Mouse (Mus musculus) limb, embryonic 15.5 days (tissue): ENCODE data around the gene Meis1. TPM values are rescaled to one million over a fixed set of nuclear protein-coding genes. Genes with fewer than 3 reads are reported as not detected.

Experiments
- ATAC-seq: fragments of 200-750 bp; cut with Nextera tagmentation; 2 replicates; pipeline ENCODE4 v1.8.0; 2017; ENCODE audit warnings: low read depth, moderate TSS enrichment; ENCODE audit not compliant: insufficient number of reproducible peaks, low FRiP score, low TSS enrichment
- H3K27ac ChIP-seq: fragments of 300-500 bp; sonication (generic); 2 replicates; pipeline ENCODE4 v1.5.1; 2015; ENCODE audit warnings: moderate library complexity, mild to moderate bottlenecking, inconsistent platforms
- H3K27me3 ChIP-seq: fragments of 300-500 bp; sonication (generic); 2 replicates; pipeline ENCODE4 v1.6.1; 2015; ENCODE audit warnings: inconsistent platforms
- H3K36me3 ChIP-seq: fragments of 300-500 bp; sonication (generic); 2 replicates; pipeline ENCODE4 v1.6.1; 2015; ENCODE audit warnings: inconsistent platforms
- H3K4me1 ChIP-seq: fragments of 300-500 bp; sonication (generic); 2 replicates; pipeline ENCODE4 v1.6.1; 2015; ENCODE audit warnings: inconsistent platforms
- H3K4me2 ChIP-seq: fragments of 300-500 bp; sonication (generic); 2 replicates; pipeline ENCODE4 v1.6.1; 2015; ENCODE audit warnings: mild to moderate bottlenecking, inconsistent platforms
- H3K4me3 ChIP-seq: fragments of 300-500 bp; sonication (generic); 2 replicates; pipeline ENCODE4 v1.5.1; 2015; ENCODE audit warnings: mild to moderate bottlenecking, inconsistent platforms
- H3K9ac ChIP-seq: fragments of 300-500 bp; sonication (generic); 2 replicates; pipeline ENCODE4 v1.6.1; 2015; ENCODE audit warnings: inconsistent platforms
- H3K9me3 ChIP-seq: fragments of 300-500 bp; sonication (generic); 2 replicates; pipeline ENCODE4 v1.6.1; 2016; ENCODE audit warnings: inconsistent platforms
- WGBS: fragments of 180-500 bp; shearing (Covaris S2); methylation state at CpG from one replicate; pipeline ENCODE4 v1.1.7; 2015; 5-methylcytosine and 5-hydroxymethylcytosine counted together
- polyA plus RNA-seq: library from polyadenylated mRNA; unstranded; fragments of >200 nt; fragmentation: Nextera tagmentation; extraction: Ambion mirVana; gene quantifications from 2 replicates; pipeline ENCODE4 v1.2.1, GENCODE M21; 2015

The Meis1 gene
- polyA plus RNA-seq, 1 experiment from 2014 or later = 16.3 TPM

DNA sequence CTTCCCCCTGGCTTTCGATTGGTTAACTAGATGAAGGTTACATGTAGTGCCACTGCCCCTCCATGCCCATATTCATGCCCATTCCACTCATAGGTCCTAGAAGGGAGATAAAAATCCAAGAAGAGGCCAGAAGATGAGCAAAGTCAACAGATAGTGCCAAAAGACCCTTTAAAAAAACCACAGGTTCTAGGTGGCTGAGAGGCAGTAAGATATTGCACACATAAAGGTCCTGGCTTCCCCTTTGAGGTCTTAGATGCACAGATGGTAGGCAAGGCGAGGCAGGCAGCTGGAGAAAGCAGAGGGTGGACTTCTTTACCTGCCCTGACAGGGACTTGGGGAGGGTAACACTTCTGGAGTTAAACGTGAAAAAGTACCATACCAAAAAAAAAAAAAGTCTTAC lies 134.8 kb downstream of the Meis1 start:
- Histone ChIP-seq H3K4me3 (no peak overlapping the region), H3K27me3 (peaks cover 75% of the 10 kb centered on the region), H3K4me2 (no peak overlapping the region), H3K9me3 (no peaks in the 10 kb centered on the region), H3K36me3 (no peaks in the 10 kb centered on the region), H3K9ac (no peak overlapping the region), H3K4me1 (0 out of 2 replicates have a peak, but pooled peaks cover 3% of the 10 kb centered on the region), H3K27ac (no peak overlapping the region)
- WGBS = 51% methylated on average over 3 of the region's 3 CpGs
- no peak for ATAC-seq

DNA sequence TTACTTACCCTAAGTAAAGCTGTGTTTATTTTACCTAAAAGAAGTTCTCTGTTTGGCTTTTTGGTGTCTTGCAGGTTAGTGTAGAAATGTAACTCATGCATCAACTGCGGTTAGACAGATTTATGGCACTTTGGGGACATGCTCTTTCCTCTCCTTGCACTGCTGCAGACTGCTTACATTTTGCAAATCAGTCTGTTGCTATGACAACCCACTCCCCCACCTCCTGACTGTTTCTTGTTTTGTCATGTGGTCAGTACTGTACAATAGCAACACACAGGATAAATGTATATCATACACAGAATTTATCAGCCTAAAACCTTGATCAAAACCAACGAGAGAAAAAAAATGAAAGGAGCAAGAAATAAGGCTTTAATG lies 135.3 kb downstream of the Meis1 start:
- H3K9ac ChIP-seq = no peak overlapping the region
- H3K27ac ChIP-seq = no peak overlapping the region
- H3K9me3 ChIP-seq = no peaks in the 10 kb centered on the region
- peaks cover 77% of the 10 kb centered on the region for H3K27me3 ChIP-seq
- 0 out of 2 replicates have a peak, but pooled peaks cover 3% of the 10 kb centered on the region for H3K4me1 ChIP-seq
- H3K4me3 ChIP-seq = no peak overlapping the region
- H3K36me3 ChIP-seq = no peaks in the 10 kb centered on the region
- no peak overlapping the region for H3K4me2 ChIP-seq
- ATAC-seq = no peak
- WGBS = 29% methylated on average over 2 of the region's 2 CpGs

DNA sequence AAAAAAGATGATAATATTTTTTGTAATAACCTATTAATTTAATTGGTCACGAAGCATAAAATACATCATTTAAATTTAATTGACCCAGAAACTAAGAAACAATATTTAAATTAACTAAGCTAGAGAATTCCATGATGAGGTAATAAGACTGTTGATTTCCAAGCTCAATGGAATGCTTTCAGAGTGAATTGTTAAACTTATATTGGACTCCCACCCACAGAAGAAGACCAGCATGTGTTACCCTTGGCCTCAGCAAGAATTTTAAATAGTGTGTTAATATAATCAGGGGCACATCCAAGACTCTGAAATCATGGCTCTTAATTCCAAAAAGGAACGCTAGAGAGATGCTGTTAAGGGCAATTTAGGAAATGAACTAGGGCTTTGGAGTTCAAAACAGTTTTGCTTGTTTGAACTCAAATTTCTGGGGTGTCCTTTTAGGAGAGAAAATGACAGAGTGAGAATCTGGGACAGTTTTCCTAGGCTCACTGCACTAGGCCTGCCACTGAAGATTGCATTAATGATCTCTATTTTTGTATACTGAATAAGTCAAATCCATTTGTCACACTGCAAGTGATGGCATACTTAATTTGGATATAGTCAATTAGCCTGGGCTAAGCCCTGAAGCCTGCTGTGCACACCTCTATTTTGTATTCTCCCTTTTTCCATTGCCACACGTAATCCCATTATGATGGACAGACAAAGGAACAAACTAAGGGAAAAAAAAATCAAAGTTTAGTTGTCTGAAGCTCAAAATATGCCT lies 135.9 kb downstream of the Meis1 start:
- H3K27me3 ChIP-seq = peaks cover 71% of the 10 kb centered on the region
- H3K27ac ChIP-seq = no peak overlapping the region
- no peaks in the 10 kb centered on the region for H3K9me3 ChIP-seq
- WGBS = 45% methylated on average over 3 of the region's 3 CpGs
- H3K36me3 ChIP-seq = no peaks in the 10 kb centered on the region
- ATAC-seq = no peak
- H3K4me3 ChIP-seq = no peak overlapping the region
- H3K4me1 ChIP-seq = 0 out of 2 replicates have a peak, but pooled peaks cover 3% of the 10 kb centered on the region
- H3K9ac ChIP-seq = no peak overlapping the region
- H3K4me2 ChIP-seq = no peak overlapping the region

DNA sequence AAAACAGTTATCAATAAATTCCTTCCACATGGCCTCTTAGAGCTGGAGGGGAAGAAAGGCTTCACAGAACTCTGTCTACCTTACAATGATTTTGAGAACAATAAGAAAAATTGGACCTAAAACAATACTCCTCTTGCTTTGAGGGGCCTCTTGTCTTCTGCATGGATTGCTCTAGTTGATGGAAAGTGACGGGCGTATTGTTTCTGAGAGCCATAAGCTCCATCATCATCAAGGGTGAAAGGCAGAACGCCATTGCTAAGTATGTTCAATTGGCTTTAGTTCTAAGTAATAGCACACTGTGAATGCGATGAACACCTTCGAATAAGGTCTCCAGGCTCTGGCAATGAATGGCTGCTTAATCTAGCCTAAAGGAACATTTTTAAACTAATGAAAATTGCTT lies 136.5 kb downstream of the Meis1 start:
- Histone ChIP-seq H3K4me3 (no peak overlapping the region), H3K27me3 (peaks cover 65% of the 10 kb centered on the region), H3K4me2 (no peak overlapping the region), H3K27ac (no peak overlapping the region), H3K9ac (no peak overlapping the region), H3K36me3 (no peaks in the 10 kb centered on the region), H3K9me3 (no peaks in the 10 kb centered on the region), H3K4me1 (0 out of 2 replicates have a peak, but pooled peaks cover 3% of the 10 kb centered on the region)
- no peak for ATAC-seq
- 66% methylated on average over 5 of the region's 5 CpGs for WGBS

DNA sequence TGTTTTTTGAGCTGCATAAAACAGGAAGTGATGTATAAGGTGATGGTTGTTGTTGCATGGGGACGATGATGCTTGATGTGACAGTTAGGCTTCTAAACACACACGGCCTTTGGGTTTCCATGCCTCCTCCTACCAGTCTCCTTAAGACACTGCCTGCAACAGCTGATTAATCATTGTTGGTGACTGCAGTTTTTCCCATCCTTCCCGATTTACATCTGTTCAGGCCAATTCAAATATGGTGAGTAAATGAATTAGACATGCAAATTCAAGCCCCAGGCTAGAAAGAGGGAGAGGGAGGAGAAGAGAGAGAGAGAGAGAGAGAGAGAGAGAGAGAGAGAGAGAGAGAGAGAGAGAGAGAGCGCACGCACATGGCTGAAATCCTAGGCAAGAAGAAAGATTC lies 138.0 kb downstream of the Meis1 start:
- 55% methylated on average over 5 of the region's 5 CpGs for WGBS
- Histone ChIP-seq H3K4me3 (no peak overlapping the region), H3K4me2 (no peak overlapping the region), H3K9ac (no peak overlapping the region), H3K4me1 (peaks cover 13% of the 10 kb centered on the region), H3K9me3 (no peaks in the 10 kb centered on the region), H3K27ac (no peak overlapping the region), H3K27me3 (peaks cover 71% of the 10 kb centered on the region), H3K36me3 (no peaks in the 10 kb centered on the region)
- ATAC-seq = no peak

DNA sequence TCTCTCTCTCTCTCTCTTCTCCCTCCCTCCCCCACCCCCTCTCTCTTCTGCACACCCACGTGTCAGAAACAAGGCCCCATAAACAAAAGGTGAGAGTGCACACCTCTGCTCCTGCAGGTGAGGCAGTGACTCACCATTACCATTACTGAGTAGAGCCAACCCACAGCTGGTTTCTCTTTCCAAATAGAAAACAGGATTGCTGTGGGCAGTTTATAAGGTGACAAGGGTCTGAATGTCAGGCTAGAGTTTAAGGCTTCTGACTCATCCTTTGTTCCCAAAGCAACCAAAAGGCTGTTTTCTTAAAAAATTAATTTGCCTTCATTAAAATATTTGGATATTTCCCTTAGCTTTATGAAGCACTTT lies 139.3 kb downstream of the Meis1 start:
- H3K4me2 ChIP-seq = no peak overlapping the region
- H3K27me3 ChIP-seq = peaks cover 73% of the 10 kb centered on the region
- no peak overlapping the region for H3K27ac ChIP-seq
- no peaks in the 10 kb centered on the region for H3K36me3 ChIP-seq
- 13% methylated on average over 1 of the region's 1 CpGs for WGBS
- no peak for ATAC-seq
- H3K9me3 ChIP-seq = no peaks in the 10 kb centered on the region
- no peak overlapping the region for H3K4me3 ChIP-seq
- H3K4me1 ChIP-seq = peaks cover 20% of the 10 kb centered on the region
- H3K9ac ChIP-seq = no peak overlapping the region

DNA sequence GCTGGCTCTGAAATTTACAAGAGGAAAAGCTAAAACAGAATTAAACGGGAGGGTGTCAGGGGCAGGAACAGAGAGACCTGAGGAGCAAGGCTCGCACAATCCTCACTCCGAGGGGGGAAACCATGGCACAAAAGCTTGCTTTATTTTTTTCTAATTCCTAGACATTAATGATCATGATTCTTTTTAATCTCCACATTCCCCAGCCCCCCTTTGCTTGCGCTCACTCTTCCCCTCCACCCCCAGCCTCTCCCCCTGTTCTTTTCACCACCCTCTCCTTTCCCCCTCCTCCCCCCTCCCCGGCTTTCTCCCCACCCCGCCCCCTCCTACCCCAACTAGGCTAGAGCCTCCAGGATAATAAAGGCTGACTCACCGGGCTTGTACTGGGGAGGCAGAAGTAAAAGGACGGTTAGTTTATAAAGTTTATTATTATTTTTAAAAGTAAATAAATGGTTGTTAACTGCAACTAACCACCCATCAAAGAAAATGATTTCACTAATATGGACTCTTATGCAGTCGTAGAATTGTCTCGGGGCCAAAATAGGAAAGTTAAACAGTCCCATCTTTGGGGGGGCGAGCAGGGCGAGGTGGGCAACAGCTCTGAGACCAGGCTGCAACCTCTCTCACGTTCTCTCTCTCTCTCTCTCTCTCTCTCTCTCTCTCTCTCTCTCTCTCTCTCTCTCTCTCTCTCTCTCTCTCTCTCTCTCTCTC lies 139.9 kb downstream of the Meis1 start:
- H3K9me3 ChIP-seq = no peaks in the 10 kb centered on the region
- H3K4me2 ChIP-seq = peak overlapping the region; percentile 72
- WGBS = 5% methylated on average over 13 of the region's 13 CpGs
- H3K36me3 ChIP-seq = no peaks in the 10 kb centered on the region
- H3K27me3 ChIP-seq = peaks cover 73% of the 10 kb centered on the region
- peaks cover 19% of the 10 kb centered on the region for H3K4me1 ChIP-seq
- no peak overlapping the region for H3K9ac ChIP-seq
- peak overlapping the region; percentile 48; the same call in 1 of the 2 replicates for H3K4me3 ChIP-seq
- no peak overlapping the region for H3K27ac ChIP-seq
- ATAC-seq = no peak

DNA sequence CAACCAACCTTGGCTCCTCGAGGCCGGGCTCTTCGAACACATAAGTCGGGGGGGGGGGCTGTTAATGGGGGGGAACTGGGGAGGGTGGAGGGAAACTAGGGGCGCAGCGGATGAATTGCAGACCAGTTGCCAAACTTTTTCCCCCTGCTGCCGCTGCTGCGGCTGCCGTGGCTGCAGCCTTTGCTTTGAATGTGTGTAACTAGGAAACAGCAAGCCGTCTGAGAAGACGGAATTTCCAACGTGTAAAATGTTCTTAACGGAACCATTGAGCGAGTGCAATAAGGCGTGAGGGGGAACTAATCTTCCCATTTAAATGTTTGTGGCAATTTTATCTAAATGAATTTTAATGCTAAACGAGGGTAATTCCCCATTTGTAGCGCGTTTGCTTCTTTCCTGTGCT lies 140.8 kb downstream of the Meis1 start:
- peak overlapping the region; percentile 72 for H3K4me2 ChIP-seq
- no peaks in the 10 kb centered on the region for H3K9me3 ChIP-seq
- peak overlapping the region; percentile 48 for H3K4me3 ChIP-seq
- no peak overlapping the region for H3K9ac ChIP-seq
- peaks cover 69% of the 10 kb centered on the region for H3K27me3 ChIP-seq
- peak overlapping the region; percentile 74; the same call in 1 of the 2 replicates for H3K27ac ChIP-seq
- no peak for ATAC-seq
- peaks cover 16% of the 10 kb centered on the region for H3K4me1 ChIP-seq
- H3K36me3 ChIP-seq = no peaks in the 10 kb centered on the region
- under 1% methylated on average over 18 of the region's 18 CpGs for WGBS

DNA sequence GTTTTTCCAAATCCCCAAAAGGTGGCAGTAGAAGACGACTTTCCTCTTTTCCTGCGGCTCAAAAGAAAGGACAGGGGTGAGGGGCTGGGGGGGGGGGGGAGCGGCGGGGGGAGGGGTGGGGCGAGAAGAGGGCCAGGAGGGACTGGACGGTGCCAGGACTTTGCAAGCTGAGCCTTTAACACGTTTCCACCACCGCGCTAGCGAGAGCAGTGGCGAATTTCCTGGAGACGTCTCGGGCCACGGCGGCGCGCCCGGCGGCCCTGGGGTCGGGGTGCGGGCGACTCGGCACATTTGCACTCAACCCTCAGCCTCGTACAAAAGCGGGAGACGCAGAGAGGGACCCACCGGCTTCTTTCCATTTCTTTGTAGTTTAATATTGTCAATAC lies 141.2 kb downstream of the Meis1 start:
- peak overlapping the region; percentile 72 for H3K4me2 ChIP-seq
- peaks cover 66% of the 10 kb centered on the region for H3K27me3 ChIP-seq
- H3K4me1 ChIP-seq = peaks cover 16% of the 10 kb centered on the region
- ATAC-seq = peak; percentile 59; the same call in 1 of the 2 replicates
- peak overlapping the region; percentile 74; the same call in 1 of the 2 replicates for H3K27ac ChIP-seq
- H3K9me3 ChIP-seq = no peaks in the 10 kb centered on the region
- H3K4me3 ChIP-seq = peak overlapping the region; percentile 48
- 0 out of 2 replicates have a peak overlapping the region, but pooled peaks have one; percentile 23 for H3K9ac ChIP-seq
- H3K36me3 ChIP-seq = no peaks in the 10 kb centered on the region
- WGBS = under 1% methylated on average over 25 of the region's 27 CpGs

DNA sequence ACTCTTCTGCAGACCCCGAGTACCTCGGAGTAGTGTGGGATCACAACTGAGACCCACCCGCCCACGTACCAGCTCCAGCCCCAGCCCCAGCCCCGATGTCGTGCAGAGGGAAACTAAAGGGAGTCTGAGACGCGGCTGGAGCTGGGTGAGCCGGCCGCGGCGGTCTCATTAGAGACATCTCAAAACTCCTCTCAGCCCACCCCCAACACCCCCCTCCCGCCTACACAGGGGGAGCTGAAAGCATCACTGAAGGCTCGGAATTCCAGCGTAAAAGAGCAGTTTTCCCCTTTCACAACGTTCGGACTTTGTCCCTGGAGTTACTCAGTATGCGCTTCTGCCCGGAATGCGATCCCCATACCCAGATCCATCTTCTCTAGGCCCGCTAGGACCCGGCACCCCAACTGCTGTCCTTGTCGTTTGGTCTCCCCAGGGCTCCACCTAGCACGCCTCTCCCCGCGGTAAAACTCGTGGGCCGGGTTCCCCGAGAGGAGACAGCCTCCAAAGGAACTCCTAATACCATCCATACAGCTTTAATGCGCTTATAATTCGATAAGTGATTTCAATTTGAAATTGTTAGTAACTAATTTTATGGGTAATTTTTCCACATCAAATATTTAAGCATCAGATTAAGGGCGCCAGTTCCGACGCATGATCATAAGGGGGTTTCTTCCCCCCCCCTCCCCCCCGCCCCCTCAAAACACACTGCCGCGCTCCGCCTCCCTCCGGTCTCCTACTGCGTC lies 141.7 kb downstream of the Meis1 start:
- Histone ChIP-seq H3K27ac (no peak overlapping the region), H3K9ac (no peak overlapping the region), H3K4me3 (peak overlapping the region; percentile 48), H3K9me3 (no peaks in the 10 kb centered on the region), H3K4me1 (peaks cover 16% of the 10 kb centered on the region), H3K27me3 (peaks cover 62% of the 10 kb centered on the region), H3K36me3 (no peaks in the 10 kb centered on the region), H3K4me2 (peak overlapping the region; percentile 72)
- WGBS = 1% methylated on average over 40 of the region's 40 CpGs
- ATAC-seq = peak; percentile 42; the same call in 1 of the 2 replicates

DNA sequence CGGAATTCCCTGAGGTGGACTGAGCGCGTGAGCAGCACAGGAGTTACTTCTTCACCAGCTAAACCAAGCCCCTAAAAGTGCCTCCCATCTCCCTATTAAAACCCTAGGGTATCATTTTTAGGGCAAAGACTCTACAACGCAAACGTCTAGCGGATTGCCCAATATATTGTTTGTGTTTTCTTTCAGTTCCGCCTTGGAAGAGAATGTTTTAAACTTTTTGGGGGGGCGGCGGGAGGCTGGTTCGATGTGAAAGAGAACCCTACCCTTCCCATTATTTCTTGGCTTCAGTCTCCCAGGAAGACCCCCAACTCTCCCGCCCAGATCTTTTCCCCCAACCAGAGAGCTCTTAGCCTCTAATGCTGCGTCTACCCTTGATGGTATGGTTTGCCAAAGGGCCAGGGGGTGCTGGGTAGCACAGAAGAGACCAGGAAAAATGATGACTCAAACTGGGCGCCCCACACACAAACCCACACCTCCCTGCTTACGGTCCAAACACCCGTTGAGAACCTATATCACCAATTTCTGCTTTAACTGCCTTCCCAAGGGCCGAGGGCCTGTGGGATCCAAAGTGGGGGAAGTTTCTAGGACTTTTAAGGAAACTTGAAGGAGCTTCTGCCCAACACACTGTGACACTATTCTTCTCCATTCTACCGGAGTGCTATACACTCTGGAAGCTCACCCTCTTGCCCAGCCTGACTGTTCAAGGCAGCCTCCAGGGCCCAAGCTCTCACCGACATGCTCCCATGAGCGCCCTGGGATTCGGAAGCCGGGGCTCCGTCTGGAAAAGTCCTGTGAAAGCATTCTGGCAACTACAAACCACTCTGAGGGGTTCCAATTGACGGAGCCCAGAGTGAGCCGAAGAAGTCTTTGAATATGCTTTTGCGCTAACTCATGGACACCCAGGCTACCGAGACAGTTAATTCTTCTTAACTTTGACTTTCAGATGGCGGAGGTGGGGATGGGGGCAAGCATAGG lies 142.6 kb downstream of the Meis1 start:
- H3K9ac ChIP-seq = no peak overlapping the region

More for the DNA sequence above, 142.6 kb downstream of the Meis1 start:
- WGBS = 13% methylated on average over 27 of the region's 27 CpGs
- ATAC-seq = no peak
- Histone ChIP-seq H3K4me2 (peak overlapping the region; percentile 72), H3K27ac (no peak overlapping the region), H3K9me3 (no peaks in the 10 kb centered on the region), H3K36me3 (no peaks in the 10 kb centered on the region), H3K4me1 (peaks cover 23% of the 10 kb centered on the region), H3K4me3 (peak overlapping the region; percentile 48), H3K27me3 (peaks cover 61% of the 10 kb centered on the region)
